Mouse (Mus musculus) MN1 (cell line): Measurements from ENCODE around the gene Cacna1d.
A peak's percentile ranks its signal among the peaks of the same experiment; 100 is the strongest.

ENCODE experiments used
- DNase-seq: peaks from one replicate; pipeline ENCODE4 v3.0.0-alpha.2; 2016; ENCODE audit warnings: low spot score

Gene Cacna1d

GRCm38 (mm10) chr14:30019375-30019774 lies 471.9 kb downstream of the Cacna1d start:
- no peak for DNase-seq

- no peak for DNase-seq
These were observed 472.4 kb downstream of the Cacna1d start for GRCm38 (mm10) chr14:30018846-30019245.

- no peak for DNase-seq
These were observed 472.8 kb downstream of the Cacna1d start for GRCm38 (mm10) chr14:30018463-30018801.

GRCm38 (mm10) chr14:30017794-30018462 lies 473.3 kb downstream of the Cacna1d start:
- DNase-seq: no peak

GRCm38 (mm10) chr14:30016666-30017065 lies 474.6 kb downstream of the Cacna1d start:
- no peak for DNase-seq

- no peak for DNase-seq
These were observed 476.2 kb downstream of the Cacna1d start for GRCm38 (mm10) chr14:30015008-30015407.

GRCm38 (mm10) chr14:30014487-30014886 lies 476.8 kb downstream of the Cacna1d start:
- no peak for DNase-seq

- DNase-seq: peak; percentile 62
These were observed 479.2 kb downstream of the Cacna1d start for GRCm38 (mm10) chr14:30011886-30012560.

- peak; percentile 56 for DNase-seq
These were observed 481.2 kb downstream of the Cacna1d start for GRCm38 (mm10) chr14:30009864-30010560.

GRCm38 (mm10) chr14:30008733-30009575 lies 482.3 kb downstream of the Cacna1d start, which contains the start of the genes Il17rb and Chdh:
Il17rb (minus strand) TSS chr14:30008896.
Chdh (plus strand) TSS chr14:30009023.
- peak; percentile 70 for DNase-seq

- no peak for DNase-seq
These were observed 491.8 kb downstream of the Cacna1d start for GRCm38 (mm10) chr14:29999475-29999811.

GRCm38 (mm10) chr14:29998747-29999474 lies 492.3 kb downstream of the Cacna1d start:
- no peak for DNase-seq

GRCm38 (mm10) chr14:29997345-29997744 lies 493.9 kb downstream of the Cacna1d start:
- DNase-seq: no peak

- DNase-seq: no peak
These were observed 495.1 kb downstream of the Cacna1d start for GRCm38 (mm10) chr14:29996000-29996751.

GRCm38 (mm10) chr14:29994976-29995375 lies 496.3 kb downstream of the Cacna1d start:
- no peak for DNase-seq
